27 mouse cellular contexts compared by ENCODE assay signal in genomic region chr1:193373906-193374413, GRCm38 (mm10). TPM values are rescaled to one million over a fixed set of nuclear protein-coding genes. Genes with fewer than 3 reads are reported as not detected.
"Had no signal": no experiment of that assay in that cellular context is flagged by ENCODE, and none has a peak within 500 bp of the region (broad histone marks: within the 10 kb centered on the region; RNA-seq: fewer than 3 reads in every experiment).

No protein-coding gene starts in this region.

- DNase-seq: cerebellum, adult 9-11 months; cerebellum, postnatal 10 days; cerebellum, postnatal 14 days; cerebellum, postnatal 25 days; cerebellum, postnatal 36 days; embryo, embryonic 11 days; forebrain, postnatal 0 days; gastrocnemius, adult 2 months; gastrocnemius, postnatal 10 days; gastrocnemius, postnatal 14 days; gastrocnemius, postnatal 25 days; gastrocnemius, postnatal 36 days; heart, adult 11 months; heart, adult 18-20 months; heart, adult 2 months had no signal

- H3K36me3 ChIP-seq: embryonic facial prominence, embryonic 10.5 days; embryonic facial prominence, embryonic 12.5 days; embryonic facial prominence, embryonic 13.5 days; embryonic facial prominence, embryonic 15.5 days; forebrain, embryonic 10.5 days; forebrain, embryonic 12.5 days; forebrain, embryonic 15.5 days had no signal

- H3K9ac ChIP-seq: embryonic facial prominence, embryonic 12.5 days; embryonic facial prominence, embryonic 13.5 days; embryonic facial prominence, embryonic 15.5 days; forebrain, embryonic 12.5 days; forebrain, embryonic 13.5 days; forebrain, embryonic 15.5 days; forebrain, postnatal 0 days had no signal

- ATAC-seq: forebrain, embryonic 13.5 days; forebrain, embryonic 14.5 days; forebrain, embryonic 15.5 days; forebrain, embryonic 16.5 days; forebrain, postnatal 0 days had no signal

- H3K4me3 ChIP-seq: embryonic facial prominence, embryonic 10.5 days; embryonic facial prominence, embryonic 12.5 days; embryonic facial prominence, embryonic 13.5 days; embryonic facial prominence, embryonic 15.5 days; erythroblast, embryonic 14.5 days; forebrain, embryonic 10.5 days; forebrain, embryonic 12.5 days; forebrain, embryonic 13.5 days; forebrain, embryonic 15.5 days; gastrocnemius, adult 2 months; heart, adult 2 months had no signal

- H3K4me2 ChIP-seq: embryonic facial prominence, embryonic 12.5 days; embryonic facial prominence, embryonic 13.5 days; embryonic facial prominence, embryonic 15.5 days; forebrain, embryonic 12.5 days; forebrain, embryonic 13.5 days; forebrain, embryonic 15.5 days had no signal

- H3K27ac ChIP-seq: embryonic facial prominence, embryonic 10.5 days; embryonic facial prominence, embryonic 12.5 days; embryonic facial prominence, embryonic 13.5 days; embryonic facial prominence, embryonic 15.5 days; forebrain, embryonic 10.5 days; forebrain, embryonic 12.5 days; forebrain, embryonic 13.5 days; forebrain, embryonic 15.5 days; gastrocnemius, adult 2 months; heart, adult 2 months had no signal

- H3K27me3 ChIP-seq: embryonic facial prominence, embryonic 12.5 days; embryonic facial prominence, embryonic 13.5 days; embryonic facial prominence, embryonic 15.5 days; forebrain, embryonic 13.5 days; forebrain, embryonic 15.5 days had no signal

- H3K9me3 ChIP-seq: embryonic facial prominence, embryonic 12.5 days; embryonic facial prominence, embryonic 13.5 days; embryonic facial prominence, embryonic 15.5 days; forebrain, embryonic 10.5 days; forebrain, embryonic 12.5 days; forebrain, embryonic 13.5 days; forebrain, embryonic 15.5 days had no signal

RNA-seq across cellular contexts. Expression of gene Camk1g, which starts 3.9 kb away (rescaled TPM):
- total RNA-seq: granulocyte monocyte progenitor cell, adult 5-6 weeks had no signal
- polyA plus RNA-seq: erythroblast, embryonic 14.5 days had no signal
